Mouse (Mus musculus) left cerebral cortex, adult 11 months (tissue): ENCODE measurements around the gene Dusp12.

ENCODE experiments used
- DNase-seq: peaks from one replicate; pipeline ENCODE4 v3.0.0; 2022; ENCODE audit warnings: low spot score

The Dusp12 gene

DNA sequence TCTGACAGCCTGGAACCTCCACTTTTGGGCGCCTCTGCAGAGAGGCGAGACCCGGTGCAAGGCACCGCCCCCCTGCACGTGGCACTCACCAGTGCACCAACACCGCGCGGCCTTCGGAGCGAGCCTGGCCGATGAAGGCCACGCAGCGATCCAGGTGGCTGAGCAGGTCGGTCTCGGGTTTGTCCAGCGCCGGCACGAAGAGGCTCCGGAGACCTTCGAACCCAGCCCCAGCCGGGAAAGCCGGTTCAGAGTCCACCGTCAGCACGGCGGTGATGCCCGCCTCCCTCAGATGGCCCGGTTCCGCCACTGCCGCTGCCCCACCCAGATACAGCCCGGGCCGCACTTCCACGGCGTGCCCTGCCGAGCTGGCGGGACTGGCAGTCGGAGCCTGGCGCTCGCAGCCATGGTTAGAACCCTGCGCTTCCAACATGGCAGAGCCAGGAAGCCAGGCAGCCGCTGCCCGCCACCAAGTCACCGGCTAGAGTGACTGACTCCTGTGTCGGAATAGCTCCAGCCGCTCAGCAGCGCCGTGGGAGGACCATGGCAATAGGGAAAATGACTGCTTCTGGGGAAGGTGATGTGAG, at the start of gene Dusp12, which contains the start of gene Gm26620:
Gene Dusp12, minus strand, starts transcription at position 563 of the 584 bp plus-strand sequence.
Gene Gm26620, plus strand, starts transcription at position 88 of the 584 bp plus-strand sequence.
- DNase-seq, result peak; percentile 80

DNA sequence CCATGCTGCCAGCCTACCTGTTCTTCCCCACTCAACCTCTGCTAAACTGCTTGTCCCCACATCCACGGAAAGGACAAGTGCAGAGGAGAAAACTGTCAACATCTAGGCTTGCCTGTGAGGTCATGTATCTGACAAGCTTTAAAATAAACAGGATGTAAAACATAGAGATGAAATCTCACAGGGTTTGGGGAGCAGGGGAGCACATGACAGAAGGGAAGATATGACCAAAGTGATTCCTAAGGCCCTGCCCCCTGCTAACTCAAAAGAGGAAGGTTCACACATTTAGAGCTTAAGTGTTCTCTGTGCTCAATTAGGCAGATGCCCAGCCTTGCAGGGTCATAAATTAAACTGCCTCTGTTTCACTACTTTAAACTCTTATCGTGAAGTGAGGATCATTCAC, 49.0 kb upstream of the Dusp12 start:
- DNase-seq, result no peak

DNA sequence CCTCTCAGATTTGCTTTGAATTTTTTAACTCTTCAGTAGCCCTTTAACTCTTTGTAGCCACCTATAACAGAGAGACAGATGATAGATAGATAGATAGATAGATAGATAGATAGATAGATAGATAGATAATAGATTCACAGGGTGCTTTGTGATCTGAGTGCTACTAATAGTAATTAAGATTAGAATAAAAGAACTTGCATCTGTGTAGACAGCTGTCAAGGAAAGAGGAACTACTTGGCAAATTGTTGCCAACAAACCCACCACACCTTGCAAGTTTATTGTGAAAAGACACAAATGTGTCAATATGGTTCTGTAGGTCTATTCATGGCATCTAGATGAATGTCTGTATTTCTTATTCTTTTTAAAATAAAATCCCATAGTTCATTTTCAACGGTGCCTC, 48.6 kb upstream of the Dusp12 start:
- no peak for DNase-seq

DNA sequence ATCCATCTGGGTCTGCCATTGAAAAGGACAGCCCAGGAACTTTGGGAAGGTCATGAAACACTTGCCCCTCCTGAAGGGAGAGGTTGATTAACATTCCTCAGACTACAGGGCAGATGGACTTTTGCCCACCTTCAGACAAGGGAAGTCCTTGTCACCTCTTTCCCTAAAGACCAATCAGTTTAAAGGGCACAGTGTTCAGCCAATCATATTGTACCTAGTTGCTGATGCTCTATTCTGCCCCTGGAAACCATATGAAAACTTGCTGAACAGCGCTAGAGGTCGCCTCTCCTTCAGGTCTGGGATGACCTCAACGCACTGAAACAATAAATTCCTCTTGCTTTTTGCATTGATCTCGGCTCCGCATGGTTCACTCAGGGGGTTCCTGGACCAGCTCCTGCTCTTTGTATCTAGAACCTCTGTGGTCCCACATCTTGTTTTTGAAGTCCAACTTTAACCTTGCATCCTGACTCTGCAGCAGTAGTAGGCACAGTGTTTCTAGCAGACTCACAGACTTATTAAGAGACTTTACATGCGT, 48.1 kb upstream of the Dusp12 start:
- DNase-seq, result no peak

DNA sequence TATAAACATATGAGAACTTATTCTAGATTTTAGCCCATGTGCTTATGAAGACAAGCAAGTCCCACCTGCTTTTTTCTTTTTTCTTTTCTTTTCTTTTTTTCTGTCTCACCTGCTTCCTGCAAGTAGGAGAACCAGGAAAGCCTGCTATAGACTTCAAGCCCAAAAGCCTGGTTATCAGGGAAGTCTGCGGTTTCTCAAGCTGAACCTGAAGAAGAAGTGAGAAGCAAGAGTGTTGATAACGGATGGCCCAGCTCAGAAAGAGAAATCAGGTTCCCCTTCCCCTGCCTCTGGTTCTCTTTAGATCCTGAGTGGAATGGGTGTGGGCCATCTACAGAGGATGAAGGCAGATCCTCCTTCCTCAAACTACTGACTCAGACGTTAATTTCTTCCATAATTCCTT, 46.7 kb upstream of the Dusp12 start:
- DNase-seq, result no peak

DNA sequence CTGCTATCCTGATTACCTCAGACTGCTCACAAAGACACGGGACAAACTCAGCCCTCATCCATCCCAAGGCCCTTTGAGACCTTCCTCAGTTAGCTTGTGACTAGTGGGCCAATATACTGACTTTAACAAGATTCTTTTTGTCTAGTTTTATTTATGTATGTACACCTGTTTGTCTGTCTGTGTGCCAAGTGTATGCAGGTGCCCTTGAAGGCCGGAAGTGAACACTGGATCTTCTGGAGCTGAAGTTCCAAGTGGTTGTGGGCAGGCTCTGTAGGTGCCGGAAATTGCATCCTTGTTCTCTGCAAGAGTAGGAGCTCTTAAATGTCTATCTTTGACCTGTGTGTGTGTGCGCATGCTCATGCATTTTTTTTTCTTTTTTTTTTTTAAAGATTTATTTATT, 43.9 kb upstream of the Dusp12 start:
- no peak for DNase-seq

DNA sequence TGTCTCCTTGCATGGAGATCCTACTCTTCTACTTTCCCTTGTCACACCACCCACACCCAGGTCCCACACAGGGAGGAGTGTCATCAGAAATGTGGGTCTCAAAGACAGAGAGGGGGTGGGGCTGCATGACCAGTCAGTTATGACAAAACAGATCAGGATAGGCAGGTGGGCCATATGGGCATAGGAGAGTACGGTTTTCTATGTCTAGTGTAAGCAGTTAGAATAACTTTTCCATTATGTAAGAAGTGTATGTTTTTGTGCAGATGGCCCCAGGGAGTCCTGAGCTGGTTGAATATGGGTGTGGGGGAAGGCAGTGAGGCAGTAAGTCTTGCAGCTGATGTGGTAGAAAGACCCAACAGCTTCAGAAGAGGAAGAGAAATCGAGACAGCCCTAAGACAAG, 43.1 kb upstream of the Dusp12 start:
- no peak for DNase-seq

DNA sequence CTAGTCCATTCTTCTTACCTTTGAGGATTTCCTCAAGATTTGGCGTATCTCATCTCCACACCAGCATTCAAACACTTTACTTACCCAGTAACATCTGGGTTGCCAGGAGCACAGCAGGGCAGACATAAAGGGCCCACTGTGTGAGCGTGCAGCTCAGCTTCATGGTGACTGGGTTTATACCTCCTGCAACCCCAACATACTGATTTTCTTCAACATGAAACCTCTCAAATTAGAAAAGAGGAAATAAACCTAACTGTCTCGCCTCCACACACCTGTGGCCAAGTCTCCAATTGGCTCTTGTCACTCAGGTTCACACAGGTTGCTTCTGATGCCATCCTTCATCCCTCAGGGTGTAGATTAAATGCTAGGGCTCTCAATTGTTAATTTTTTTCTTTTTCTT, 42.0 kb upstream of the Dusp12 start, which contains the start of gene Fcrla:
Gene Fcrla, minus strand, starts transcription at position 206 of the 400 bp plus-strand sequence.
- DNase-seq, result no peak

DNA sequence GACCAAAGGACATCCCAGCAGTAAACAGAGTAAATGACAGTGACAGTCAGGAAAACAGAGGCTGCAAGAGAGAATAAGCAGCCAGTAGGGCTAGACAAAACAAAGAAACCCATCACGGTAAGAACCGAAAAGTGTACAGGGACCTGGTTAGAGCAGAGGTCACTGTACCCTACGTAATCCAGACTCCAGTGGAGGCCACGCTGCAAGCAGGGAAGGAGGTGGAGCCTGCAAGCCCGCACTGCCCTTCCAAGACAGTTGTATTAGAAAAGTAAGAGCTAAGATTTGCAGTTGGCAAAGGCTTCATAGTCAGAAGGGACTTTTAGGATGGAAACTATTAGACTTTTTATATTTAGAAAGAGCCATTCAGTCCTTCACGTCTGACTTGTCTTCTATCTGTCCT, 41.6 kb upstream of the Dusp12 start:
- no peak for DNase-seq

DNA sequence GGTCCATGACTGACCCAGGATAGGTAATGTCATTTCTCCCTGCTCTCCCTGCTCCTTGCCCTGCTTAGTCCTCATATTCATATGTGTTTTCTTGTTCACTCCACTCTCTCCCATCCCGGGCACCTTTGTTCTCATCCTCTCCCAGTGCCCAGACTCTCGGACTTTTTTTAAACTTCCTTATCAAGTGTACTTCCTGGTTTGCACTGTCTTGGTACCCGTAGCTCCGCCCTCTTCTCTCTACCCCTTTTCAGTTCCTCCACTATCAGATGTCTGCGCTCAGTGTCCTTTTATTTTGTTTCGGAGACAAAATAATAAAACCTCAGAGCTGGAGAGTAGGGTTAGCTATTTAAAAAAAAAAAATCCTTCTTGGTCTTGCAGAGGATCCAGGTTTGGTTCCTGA, 39.1 kb upstream of the Dusp12 start:
- DNase-seq, result no peak

DNA sequence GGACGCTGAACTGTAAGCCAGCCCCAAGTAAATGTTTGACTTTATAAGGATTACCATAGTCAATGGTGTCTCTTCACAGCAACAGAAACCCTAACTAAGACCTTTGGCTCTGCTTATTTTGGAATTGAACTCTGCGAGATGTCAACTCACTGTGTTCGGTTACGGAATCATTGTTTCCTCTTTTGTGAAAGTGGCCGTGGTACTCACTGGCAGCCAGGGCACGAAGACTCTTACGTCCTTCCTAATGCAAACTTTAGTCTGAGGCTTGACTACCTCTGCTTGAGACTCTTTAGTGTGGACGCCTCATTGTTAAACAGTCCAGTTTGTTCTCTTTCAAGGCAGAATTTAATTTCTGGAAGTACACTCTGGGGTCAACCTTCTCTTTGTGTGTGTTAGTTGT, 34.0 kb upstream of the Dusp12 start:
- no peak for DNase-seq

DNA sequence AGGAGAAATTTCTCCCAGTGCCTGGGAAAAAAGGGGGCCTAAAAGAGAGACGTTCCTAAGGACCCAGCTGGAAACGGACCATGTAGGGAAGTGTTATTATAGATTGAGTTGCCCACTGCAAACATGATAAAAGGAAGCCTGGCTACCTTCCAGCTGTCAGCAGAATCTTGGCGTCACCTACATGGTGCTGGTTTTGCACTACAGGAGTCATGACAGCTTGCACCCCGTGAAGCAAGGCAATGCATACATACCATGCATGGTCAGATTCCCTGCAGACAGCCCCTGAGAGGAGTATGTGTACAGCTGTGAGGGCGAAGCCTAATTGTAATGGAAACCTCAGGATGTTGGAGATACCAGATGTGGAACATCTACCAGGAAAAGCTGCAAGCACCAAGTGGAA, 30.3 kb upstream of the Dusp12 start:
- no peak for DNase-seq

DNA sequence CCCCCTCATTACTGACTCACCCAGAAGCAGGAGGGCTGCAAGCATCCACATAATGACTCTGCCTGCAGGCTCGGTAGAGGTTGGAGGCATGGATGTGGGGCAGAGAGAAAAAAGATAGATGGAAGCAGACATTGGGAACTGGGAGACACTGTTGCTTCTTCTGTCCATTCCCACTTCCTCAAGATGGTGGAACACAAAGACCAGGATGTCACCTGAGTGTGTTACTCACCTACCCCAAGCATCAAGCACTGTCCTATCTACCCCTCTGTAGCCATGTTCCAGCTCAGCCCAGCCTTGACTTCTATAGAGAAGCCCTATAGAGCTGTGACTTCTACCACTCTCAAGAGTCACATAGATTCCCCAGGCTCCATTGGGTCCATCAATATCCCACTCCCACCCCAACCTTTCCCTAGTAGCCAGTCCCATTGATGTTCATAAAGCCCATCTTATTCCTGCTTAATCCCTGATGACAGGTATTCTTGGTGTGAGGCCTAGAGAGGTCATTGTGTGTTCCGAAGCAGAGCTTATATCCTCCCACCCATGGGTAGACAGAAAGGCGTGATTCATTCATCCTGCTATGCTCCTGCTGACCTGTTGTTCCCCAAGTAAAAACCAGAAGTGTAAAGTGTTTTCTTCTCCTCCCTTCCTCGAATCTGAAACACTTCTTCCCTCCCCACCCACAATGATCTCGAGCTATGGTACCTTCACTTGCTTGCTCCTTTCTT, 27.7 kb upstream of the Dusp12 start, which contains the start of gene Fcrlb:
Gene Fcrlb, minus strand, starts transcription at position 51 of the 725 bp plus-strand sequence.
- DNase-seq, result no peak

DNA sequence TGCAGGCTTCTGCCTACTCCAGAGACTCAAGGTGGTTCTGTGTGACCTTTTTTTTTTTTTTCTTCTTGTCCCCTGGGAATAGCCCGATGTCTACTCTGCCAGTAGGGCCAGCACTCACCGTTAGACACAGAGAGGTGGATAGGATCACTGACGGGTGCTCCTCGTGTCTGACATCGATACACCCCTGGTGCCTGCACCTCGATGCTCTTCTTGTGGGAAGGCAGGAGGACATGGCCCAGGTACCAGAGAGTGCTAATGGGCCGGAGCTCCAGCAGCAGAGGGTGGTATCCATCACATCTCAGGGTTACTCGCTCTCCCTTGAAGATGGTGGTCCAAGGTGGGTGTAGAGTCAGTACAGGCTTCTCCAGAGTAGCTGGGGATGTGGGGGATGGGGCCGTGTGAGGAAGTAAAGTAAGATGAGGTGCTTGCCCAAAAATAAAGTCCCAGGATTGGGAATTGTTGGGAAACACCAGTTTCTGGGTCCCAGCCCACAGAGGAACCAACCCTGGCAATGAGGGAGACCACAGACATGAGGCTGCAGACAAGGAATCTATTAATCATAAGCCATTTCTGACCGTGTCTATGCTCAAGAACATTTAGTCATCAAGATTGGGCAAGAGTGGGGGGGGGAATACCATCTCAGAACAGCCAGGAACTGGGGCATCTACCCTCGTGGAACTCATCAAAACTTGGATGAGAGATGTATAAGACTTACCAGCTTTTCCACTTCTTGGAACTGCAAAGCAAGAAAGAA, 26.7 kb upstream of the Dusp12 start:
- no peak for DNase-seq

DNA sequence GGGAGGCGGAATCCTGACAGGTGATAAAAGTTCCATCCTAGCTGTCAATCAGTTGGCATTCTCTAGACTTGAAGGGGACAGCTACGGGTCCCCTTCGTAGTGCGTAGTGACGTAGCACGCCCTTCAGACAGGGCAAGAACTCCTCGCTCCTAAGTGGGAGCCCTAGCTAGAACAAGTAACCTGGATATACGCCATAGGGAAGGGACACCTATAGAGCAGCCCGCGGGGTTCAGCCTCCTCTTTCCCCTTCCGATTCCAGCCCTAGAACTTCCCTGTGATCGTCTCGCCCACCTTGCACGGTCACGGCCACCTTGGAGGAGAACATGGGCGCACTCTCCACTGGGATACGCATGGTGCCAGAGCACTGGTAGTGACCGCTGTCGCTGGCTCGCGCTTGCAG, 23.0 kb upstream of the Dusp12 start:
- DNase-seq, result no peak

DNA sequence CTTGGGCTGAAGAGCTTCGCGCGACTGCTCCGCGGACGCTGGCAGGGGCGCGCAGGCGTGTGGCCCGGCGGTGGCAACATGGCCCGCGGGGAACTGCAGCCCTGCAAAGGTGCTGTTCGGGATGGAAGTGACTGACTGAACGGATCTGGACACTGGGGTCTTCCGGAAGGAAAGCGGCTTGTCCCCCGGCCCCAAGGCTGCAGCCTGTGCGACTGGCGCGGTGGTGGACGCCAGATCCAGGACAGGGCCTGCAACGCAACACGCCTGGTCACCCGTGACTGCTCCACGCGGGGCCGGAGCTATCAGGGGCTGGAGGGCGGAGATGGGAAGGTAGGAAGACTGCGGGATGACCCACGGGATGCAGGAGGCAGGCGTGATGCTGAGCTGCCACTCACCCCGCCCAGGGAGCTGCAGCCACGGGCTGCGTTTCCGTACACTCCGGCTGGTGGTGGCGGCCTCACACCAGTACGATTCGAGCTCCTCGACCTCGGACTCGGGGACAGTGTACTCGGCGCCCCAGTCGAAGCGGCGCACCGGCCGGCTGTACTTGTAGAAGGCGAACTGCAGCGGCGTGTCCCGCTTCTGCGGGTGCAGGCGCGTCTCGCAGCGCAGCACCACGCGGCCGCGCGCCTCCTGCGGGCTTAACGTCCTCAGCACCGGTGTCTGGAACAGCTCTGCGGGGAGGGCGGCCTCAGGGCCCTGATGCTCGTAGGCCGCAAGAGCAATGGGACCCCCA, 22.3 kb upstream of the Dusp12 start:
- DNase-seq, result no peak

DNA sequence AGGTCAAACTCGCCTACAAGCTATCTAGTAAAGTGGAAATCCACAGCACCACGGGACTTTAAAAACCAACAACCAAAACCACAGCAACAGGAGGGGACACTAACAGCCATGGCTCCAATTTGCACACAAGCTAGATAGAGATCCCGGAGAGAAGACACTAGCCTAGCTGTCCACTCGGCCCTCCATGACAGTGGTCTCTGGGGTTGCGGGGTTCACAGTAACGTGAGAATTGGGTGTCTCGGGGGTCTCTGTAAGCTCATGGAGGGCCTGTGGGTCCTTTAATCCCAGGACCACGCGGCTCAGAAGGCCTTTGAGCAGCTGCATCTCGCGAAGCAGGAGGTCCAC, 21.7 kb upstream of the Dusp12 start:
- no peak for DNase-seq

DNA sequence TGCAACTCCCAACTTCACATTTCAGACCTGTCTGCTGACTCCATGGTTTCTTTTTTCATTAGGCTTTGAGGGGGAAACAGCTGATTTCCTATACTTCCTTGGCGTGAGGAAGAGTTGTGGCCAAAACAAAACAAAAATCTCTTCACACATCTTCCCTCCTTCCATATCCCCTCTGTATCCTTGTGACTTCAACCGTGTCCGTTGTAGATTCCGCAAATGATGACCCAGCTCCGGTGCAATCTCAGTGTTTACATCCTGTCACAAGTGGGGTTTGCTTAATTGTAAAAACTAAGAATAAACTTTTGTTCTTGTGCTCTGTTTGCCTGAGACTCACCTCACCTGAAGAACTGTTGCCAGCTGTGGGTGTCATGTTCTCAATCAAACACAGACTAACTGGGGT, 18.1 kb upstream of the Dusp12 start:
- DNase-seq, result no peak

DNA sequence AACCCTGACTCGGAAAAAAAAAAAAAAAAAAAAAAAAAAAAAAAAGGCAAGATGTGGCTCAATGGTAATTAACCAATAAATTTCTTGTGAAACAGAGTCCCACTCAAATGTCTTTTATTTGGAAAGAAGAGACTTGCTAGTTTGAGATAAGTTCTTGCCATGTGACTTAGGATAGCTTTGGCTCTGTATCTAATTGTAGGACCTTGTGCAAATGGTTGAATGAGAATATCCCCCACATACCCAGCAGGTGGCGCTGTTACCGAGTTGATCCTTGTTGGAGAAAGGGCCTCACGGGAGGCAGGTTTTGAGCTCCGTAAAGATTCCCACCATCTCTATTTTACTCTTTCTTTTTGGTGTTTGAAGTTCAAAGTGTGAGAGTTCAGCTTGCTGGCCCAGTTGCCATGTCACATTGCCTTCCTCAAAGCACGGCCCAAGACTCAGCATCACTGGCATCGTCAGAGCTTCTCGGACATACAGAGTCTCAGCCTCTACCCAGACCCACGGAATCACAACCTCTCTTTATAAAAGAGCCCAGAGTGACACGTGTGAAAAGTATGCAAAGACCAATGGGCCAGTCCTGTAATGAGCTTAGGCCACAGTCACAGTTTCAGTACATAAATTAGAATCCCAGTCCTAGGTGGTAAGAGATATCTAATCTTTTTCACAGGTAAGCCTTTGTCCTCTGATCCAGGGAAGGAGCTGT, 16.3 kb upstream of the Dusp12 start:
- DNase-seq, result peak; percentile 73

DNA sequence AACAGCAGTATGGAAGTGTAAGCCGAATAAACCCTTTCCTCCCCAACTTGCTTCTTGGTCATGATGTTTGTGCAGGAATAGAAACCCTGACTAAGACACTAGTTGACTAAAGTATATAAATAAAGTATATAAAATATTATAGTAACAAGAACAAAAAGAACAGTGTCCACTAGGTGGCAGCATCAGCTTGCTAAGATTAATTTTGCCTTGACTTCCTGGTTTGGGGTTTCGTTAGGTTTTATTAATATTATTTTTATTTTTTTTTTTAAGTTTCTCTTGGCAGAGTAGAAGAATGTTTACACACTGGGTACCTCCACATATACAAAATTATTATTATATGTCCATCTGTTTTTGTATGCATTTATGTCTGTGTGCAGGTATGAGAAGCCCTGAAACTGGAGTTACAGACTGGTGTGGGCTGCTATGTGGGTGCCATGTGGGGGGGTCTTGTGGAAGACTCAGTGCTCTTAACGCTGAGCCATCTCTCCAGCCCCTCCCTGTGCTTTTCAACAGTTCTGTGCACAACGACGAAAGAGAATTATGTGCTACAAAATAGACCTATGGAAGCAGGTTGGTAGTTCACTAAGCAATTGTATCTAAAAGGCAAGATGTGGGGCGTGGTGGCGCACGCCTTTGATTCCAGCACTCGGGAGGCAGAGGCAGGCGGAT, 15.6 kb upstream of the Dusp12 start:
- no peak for DNase-seq
